Mouse (Mus musculus) liver, postnatal 0 days (tissue): ENCODE results near the gene Atp6v1fnb.

ENCODE experiments used
- CTCF ChIP-seq: sonication (generic); IDR thresholded peaks from 2 replicates; pipeline ENCODE4 v1.5.1; 2016; ENCODE audit warnings: antibody characterized with exemption, low read depth
- EP300 ChIP-seq: IDR thresholded peaks from 2 replicates; pipeline ENCODE4 v1.6.1; 2016; ENCODE audit warnings: antibody characterized with exemption, low read depth, mild to moderate bottlenecking

GRCm38 (mm10) chr6:29505493-29505892, 34.3 kb downstream of the Atp6v1fnb start:
- TF ChIP-seq CTCF (peak; percentile 41; the same call in 1 of the 2 replicates), EP300 (no peak)
